Mouse (Mus musculus): ENCODE results near the gene Cars2. TPM values are rescaled to one million over a fixed set of nuclear protein-coding genes. Genes with fewer than 3 reads are reported as not detected.

Gene Cars2
- total and polyA plus RNA-seq, 3 experiments: 45.6 to 67.1 (median 46.4) TPM

- Histone ChIP-seq H3K27ac (ENCODE audit: insufficient read depth, low read depth) (no peak overlapping the region), H3K27me3 (replicated peaks) (peaks cover 26% of the 10 kb centered on the region), H3K4me1 (ENCODE audit: control insufficient read depth in 1 of 2, insufficient read depth in 2 of 2) (peaks cover 18 to 31% of the 10 kb centered on the region in 2 experiments), H3K36me3 (replicated peaks in 1 of 2; ENCODE audit: control insufficient read depth in 1 of 2, insufficient read depth in 1 of 2, low read length in 1 of 2) (peaks cover 0 to 14% of the 10 kb centered on the region in 2 experiments), H3K79me2 (replicated peaks; ENCODE audit: control insufficient read depth, extremely low read depth, insufficient read depth, poor library complexity, severe bottlenecking) (peaks cover 15% of the 10 kb centered on the region; the same call in 1 of the 2 replicates), H3K9ac (ENCODE audit: insufficient read depth, low read depth) (no peak overlapping the region), H3K9me3 (replicated peaks; ENCODE audit: low read length) (no peaks in the 10 kb centered on the region), H3K4me3 (replicated peaks in 1 of 3; ENCODE audit: low read depth in 2 of 3, low read length in 2 of 3, poor library complexity in 1 of 3) (no peak overlapping the region), H3K4me2 (ENCODE audit: insufficient read depth, low read depth, poor library complexity, severe bottlenecking) (peak overlapping the region; percentile 89; the same call in 1 of the 2 replicates)
- TF ChIP-seq MAFK (IDR thresholded peaks at IDR 0.05; ENCODE audit: insufficient replicate concordance, low read length): no peak
- no peak for TF ChIP-seq IRF4 (IDR thresholded peaks at IDR 0.05; ENCODE audit: low read depth, low read length)
- DNase-seq (ENCODE audit: extremely low read depth): no peak
- in situ Hi-C loops (cut with MboI; ENCODE audit: low pct_ligation_motif_present, low pct_unique_long_range_greater_than_20kb, low sequenced_read_pairs) (no loop called here), dilution Hi-C loops (cut with MboI; ENCODE audit: extremely low pct_ligation_motif_present, extremely low pct_unique_long_range_greater_than_20kb, low sequenced_read_pairs) (no loop called here)
These were observed 74.7 kb downstream of the Cars2 start for GRCm38 (mm10) chr8:11475876-11476275.

DNA sequence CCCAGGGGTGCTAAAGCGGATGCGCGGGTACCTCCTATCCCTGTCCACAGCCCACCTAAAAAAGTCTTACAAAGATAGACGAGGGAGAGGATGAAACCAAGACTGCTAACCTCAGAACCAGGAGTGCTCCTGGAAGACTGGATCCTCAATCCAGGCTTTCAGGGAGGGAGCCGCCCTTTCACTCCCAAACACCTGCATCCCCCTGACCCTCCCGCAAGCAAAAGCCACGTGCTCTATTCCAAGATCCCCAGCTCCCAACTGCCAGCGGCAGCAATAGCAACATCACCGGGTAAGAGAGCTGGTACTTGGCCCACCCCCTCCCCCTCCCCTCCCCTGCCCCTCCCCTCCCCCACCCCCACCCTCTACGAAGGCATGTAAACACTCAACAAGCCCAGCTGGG, 75.2 kb downstream of the Cars2 start:
- dilution Hi-C loops (cut with MboI; ENCODE audit: extremely low pct_ligation_motif_present, extremely low pct_unique_long_range_greater_than_20kb, low sequenced_read_pairs): no loop called here
- Histone ChIP-seq H3K4me2 (ENCODE audit: insufficient read depth, low read depth, poor library complexity, severe bottlenecking) (no peak overlapping the region), H3K27me3 (replicated peaks) (peaks cover 25% of the 10 kb centered on the region), H3K4me1 (ENCODE audit: control insufficient read depth in 1 of 2, insufficient read depth in 2 of 2) (peaks cover 20 to 31% of the 10 kb centered on the region in 2 experiments), H3K9ac (ENCODE audit: insufficient read depth, low read depth) (no peak overlapping the region), H3K79me2 (replicated peaks; ENCODE audit: control insufficient read depth, extremely low read depth, insufficient read depth, poor library complexity, severe bottlenecking) (peaks cover 17% of the 10 kb centered on the region; the same call in 1 of the 2 replicates), H3K9me3 (replicated peaks; ENCODE audit: low read length) (no peaks in the 10 kb centered on the region), H3K27ac (ENCODE audit: insufficient read depth, low read depth) (no peak overlapping the region), H3K36me3 (replicated peaks in 1 of 2; ENCODE audit: control insufficient read depth in 1 of 2, insufficient read depth in 1 of 2, low read length in 1 of 2) (peaks cover 0 to 16% of the 10 kb centered on the region in 2 experiments), H3K4me3 (replicated peaks in 1 of 3; ENCODE audit: low read depth in 2 of 3, low read length in 2 of 3, poor library complexity in 1 of 3) (no peak overlapping the region)
- in situ Hi-C loops (cut with MboI; ENCODE audit: low pct_ligation_motif_present, low pct_unique_long_range_greater_than_20kb, low sequenced_read_pairs): no loop called here
- no peak for DNase-seq (ENCODE audit: extremely low read depth)
- TF ChIP-seq SMC3 (IDR thresholded peaks at IDR 0.05; ENCODE audit: low read depth, low read length) (no peak), NRF1 (IDR thresholded peaks at IDR 0.05; ENCODE audit: low read depth, low read length) (no peak), GABPA (IDR thresholded peaks at IDR 0.05; ENCODE audit: insufficient replicate concordance, low read depth, low read length) (no peak)

DNA sequence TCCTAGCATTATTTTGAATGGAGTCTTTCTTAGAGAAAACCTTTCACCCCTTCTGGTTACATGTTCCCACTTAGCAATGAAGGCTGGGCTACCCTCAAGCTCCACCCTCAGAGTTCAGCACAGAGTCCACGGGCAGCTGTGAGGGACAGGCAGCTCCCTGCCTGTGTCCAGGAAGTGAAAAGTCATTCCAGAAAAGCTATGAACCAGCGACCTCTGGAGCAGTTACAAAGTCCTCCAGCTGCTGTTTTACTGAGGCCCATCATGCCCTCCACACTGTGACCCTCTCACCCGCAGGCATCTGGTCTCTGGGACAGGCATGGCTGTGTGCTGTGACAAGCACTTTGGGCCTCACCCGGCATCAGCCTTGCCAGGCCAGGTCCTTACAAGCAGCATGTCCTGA, 77.5 kb downstream of the Cars2 start:
- peaks cover 15 to 17% of the 10 kb centered on the region in 2 experiments for H3K4me1 ChIP-seq (ENCODE audit: control insufficient read depth in 1 of 2, insufficient read depth in 2 of 2)
- no peak for DNase-seq (ENCODE audit: extremely low read depth)
- no peak overlapping the region for H3K9ac ChIP-seq (ENCODE audit: insufficient read depth, low read depth)
- no peak for TF ChIP-seq MAZ (IDR thresholded peaks at IDR 0.05; ENCODE audit: low read depth, low read length)
- no peak for TF ChIP-seq EP300 (IDR thresholded peaks at IDR 0.05; ENCODE audit: low read length)
- TF ChIP-seq KAT2A (IDR thresholded peaks at IDR 0.05; ENCODE audit: insufficient replicate concordance, low read length): no peak
- no peak for TF ChIP-seq TBP (conservative IDR thresholded peaks at IDR 0.05; ENCODE audit: low read depth, low read length)
- TF ChIP-seq ZC3H11A (IDR thresholded peaks at IDR 0.05; ENCODE audit: low read depth, low read length): no peak
- no peak for TF ChIP-seq RAD21 (IDR thresholded peaks at IDR 0.05; ENCODE audit: low read depth, low read length)
- no peak for TF ChIP-seq CTCF (conservative IDR thresholded peaks at IDR 0.05 in 1 of 2, IDR thresholded peaks at IDR 0.05 in 1 of 2; ENCODE audit: low read depth in 2 of 2, low read length in 2 of 2)
- TF ChIP-seq TCF12 (IDR thresholded peaks at IDR 0.05; ENCODE audit: low read depth, low read length): no peak
- TF ChIP-seq ZKSCAN1 (IDR thresholded peaks at IDR 0.05; ENCODE audit: borderline replicate concordance, low read depth, low read length): no peak
- no peak for TF ChIP-seq ZMIZ1 (IDR thresholded peaks at IDR 0.05; ENCODE audit: low read depth, low read length)
- TF ChIP-seq IRF4 (IDR thresholded peaks at IDR 0.05; ENCODE audit: low read depth, low read length): no peak
- H3K79me2 ChIP-seq (replicated peaks; ENCODE audit: control insufficient read depth, extremely low read depth, insufficient read depth, poor library complexity, severe bottlenecking): peaks cover 28% of the 10 kb centered on the region; the same call in 1 of the 2 replicates
- in situ Hi-C loops (cut with MboI; ENCODE audit: low pct_ligation_motif_present, low pct_unique_long_range_greater_than_20kb, low sequenced_read_pairs) (no loop called here), dilution Hi-C loops (cut with MboI; ENCODE audit: extremely low pct_ligation_motif_present, extremely low pct_unique_long_range_greater_than_20kb, low sequenced_read_pairs) (no loop called here)
- H3K27ac ChIP-seq (ENCODE audit: insufficient read depth, low read depth): no peak overlapping the region
- no peak overlapping the region for H3K4me2 ChIP-seq (ENCODE audit: insufficient read depth, low read depth, poor library complexity, severe bottlenecking)
- H3K9me3 ChIP-seq (replicated peaks; ENCODE audit: low read length): peaks cover 3% of the 10 kb centered on the region
- no peak overlapping the region for H3K4me3 ChIP-seq (replicated peaks in 1 of 3; ENCODE audit: low read depth in 2 of 3, low read length in 2 of 3, poor library complexity in 1 of 3)
- H3K36me3 ChIP-seq (replicated peaks in 1 of 2; ENCODE audit: control insufficient read depth in 1 of 2, insufficient read depth in 1 of 2, low read length in 1 of 2): peaks cover 4 to 20% of the 10 kb centered on the region in 2 experiments
- H3K27me3 ChIP-seq (replicated peaks): peaks cover 6% of the 10 kb centered on the region

Measured in CH12.LX (cell line).